Mouse (Mus musculus): ENCODE measurements at regions not wholly inside any gene's neighbourhood (a gene's known extent, or its start where the extent isn't known, plus 50 kb on each side); places are given as distances from the start of the nearest gene placed in this dataset.

DNA sequence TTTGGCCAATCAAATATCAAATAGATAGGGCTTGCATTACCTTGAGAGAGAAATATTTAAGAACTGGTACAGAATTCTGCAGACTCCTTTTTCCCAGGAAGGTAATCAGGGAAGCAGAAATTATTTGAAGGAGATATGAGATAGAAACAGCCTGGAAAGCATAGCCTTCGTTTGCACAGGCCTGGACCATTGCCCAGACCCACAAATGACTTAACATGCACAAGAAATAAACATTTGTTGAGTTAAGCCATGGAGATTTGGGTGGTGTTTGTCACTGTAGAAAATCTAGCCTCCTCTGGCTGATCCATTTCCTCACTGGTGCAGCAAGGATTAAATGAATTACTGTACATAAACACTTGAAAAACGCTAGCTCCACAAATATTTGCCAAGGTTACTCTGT is 233.5 kb downstream of the Qk start:
- Histone ChIP-seq H3K4me3 (replicated peaks; ENCODE audit: extremely low read depth, low read depth, low read length) (no peak overlapping the region), H3K4me1 (ENCODE audit: control insufficient read depth, insufficient read depth, low read length) (peaks cover 9% of the 10 kb centered on the region)
- no peak for TF ChIP-seq POLR2A (IDR thresholded peaks at IDR 0.05; ENCODE audit: borderline replicate concordance, extremely low read depth, low read depth, low read length)
- no peak for TF ChIP-seq CTCF (IDR thresholded peaks at IDR 0.05; ENCODE audit: insufficient read depth, low read length)
- 3% methylated on average over 2 of the region's 2 CpGs for WGBS
- peak; percentile 35 for DNase-seq

- Histone ChIP-seq H3K4me1 (ENCODE audit: control insufficient read depth, insufficient read depth, low read length) (peaks cover 12% of the 10 kb centered on the region), H3K4me3 (replicated peaks; ENCODE audit: extremely low read depth, low read depth, low read length) (no peak overlapping the region)
- no peak for DNase-seq
- 69% methylated on average over 10 of the region's 10 CpGs for WGBS
- TF ChIP-seq CTCF (IDR thresholded peaks at IDR 0.05; ENCODE audit: insufficient read depth, low read length) = no peak
- no peak for TF ChIP-seq POLR2A (IDR thresholded peaks at IDR 0.05; ENCODE audit: borderline replicate concordance, extremely low read depth, low read depth, low read length)
These were observed 237.9 kb downstream of the Qk start for GRCm38 (mm10) chr17:10081721-10082120.

GRCm38 (mm10) chr17:10079853-10080650 is 239.6 kb downstream of the Qk start:
- no peak for TF ChIP-seq CTCF (IDR thresholded peaks at IDR 0.05; ENCODE audit: insufficient read depth, low read length)
- TF ChIP-seq POLR2A (IDR thresholded peaks at IDR 0.05; ENCODE audit: borderline replicate concordance, extremely low read depth, low read depth, low read length) = no peak
- H3K4me1 ChIP-seq (ENCODE audit: control insufficient read depth, insufficient read depth, low read length) = peaks cover 9% of the 10 kb centered on the region
- H3K4me3 ChIP-seq (replicated peaks; ENCODE audit: extremely low read depth, low read depth, low read length) = no peak overlapping the region
- 61% methylated on average over 15 of the region's 15 CpGs for WGBS
- peak; percentile 28 for DNase-seq

- TF ChIP-seq CTCF (IDR thresholded peaks at IDR 0.05; ENCODE audit: insufficient read depth, low read length) (no peak), POLR2A (IDR thresholded peaks at IDR 0.05; ENCODE audit: borderline replicate concordance, extremely low read depth, low read depth, low read length) (no peak)
- no peak overlapping the region for H3K4me3 ChIP-seq (replicated peaks; ENCODE audit: extremely low read depth, low read depth, low read length)
- 58% methylated on average over 7 of the region's 7 CpGs for WGBS
- no peak for DNase-seq
- peaks cover 9% of the 10 kb centered on the region for H3K4me1 ChIP-seq (ENCODE audit: control insufficient read depth, insufficient read depth, low read length)
These were observed 240.9 kb downstream of the Qk start for GRCm38 (mm10) chr17:10078536-10079319.

- TF ChIP-seq CTCF (IDR thresholded peaks at IDR 0.05; ENCODE audit: insufficient read depth, low read length) (no peak), POLR2A (IDR thresholded peaks at IDR 0.05; ENCODE audit: borderline replicate concordance, extremely low read depth, low read depth, low read length) (no peak)
- Histone ChIP-seq H3K4me3 (replicated peaks; ENCODE audit: extremely low read depth, low read depth, low read length) (no peak overlapping the region), H3K4me1 (ENCODE audit: control insufficient read depth, insufficient read depth, low read length) (peaks cover 4% of the 10 kb centered on the region; the same call in 1 of the 2 replicates)
- DNase-seq = no peak
These were observed 246.4 kb downstream of the Qk start for GRCm38 (mm10) chr17:10073301-10073700.

DNA sequence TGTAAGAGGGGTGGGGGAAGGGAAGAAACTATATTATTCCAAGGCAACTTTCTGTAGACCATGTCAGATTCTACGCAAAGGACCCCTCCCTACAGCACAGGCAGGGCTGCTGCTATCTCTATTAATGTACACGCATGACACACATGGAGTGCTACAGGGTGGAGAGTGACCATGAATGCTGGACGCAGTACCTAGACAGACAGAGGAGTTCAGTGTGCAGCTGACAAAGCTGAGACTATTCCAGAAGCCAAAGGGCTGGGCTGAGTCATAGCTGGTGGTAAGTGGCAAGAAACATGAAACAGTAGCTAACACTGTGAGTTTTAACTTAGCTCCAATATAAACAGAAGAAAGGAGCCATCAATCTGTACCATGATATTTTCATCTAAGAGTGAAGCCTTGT is 250.4 kb downstream of the Qk start:
- TF ChIP-seq CTCF (IDR thresholded peaks at IDR 0.05; ENCODE audit: insufficient read depth, low read length) (no peak), POLR2A (IDR thresholded peaks at IDR 0.05; ENCODE audit: borderline replicate concordance, extremely low read depth, low read depth, low read length) (no peak)
- no peak for DNase-seq
- WGBS = 81% methylated on average over 3 of the region's 3 CpGs
- Histone ChIP-seq H3K4me3 (replicated peaks; ENCODE audit: extremely low read depth, low read depth, low read length) (no peak overlapping the region), H3K4me1 (ENCODE audit: control insufficient read depth, insufficient read depth, low read length) (peaks cover 2% of the 10 kb centered on the region; the same call in 1 of the 2 replicates)

GRCm38 (mm10) chr17:10065131-10065530 is 254.5 kb downstream of the Qk start:
- Histone ChIP-seq H3K4me1 (ENCODE audit: control insufficient read depth, insufficient read depth, low read length) (peaks cover 2% of the 10 kb centered on the region; the same call in 1 of the 2 replicates), H3K4me3 (replicated peaks; ENCODE audit: extremely low read depth, low read depth, low read length) (no peak overlapping the region)
- WGBS = 94% methylated on average over 3 of the region's 3 CpGs
- TF ChIP-seq POLR2A (IDR thresholded peaks at IDR 0.05; ENCODE audit: borderline replicate concordance, extremely low read depth, low read depth, low read length) (no peak), CTCF (IDR thresholded peaks at IDR 0.05; ENCODE audit: insufficient read depth, low read length) (no peak)
- no peak for DNase-seq

DNA sequence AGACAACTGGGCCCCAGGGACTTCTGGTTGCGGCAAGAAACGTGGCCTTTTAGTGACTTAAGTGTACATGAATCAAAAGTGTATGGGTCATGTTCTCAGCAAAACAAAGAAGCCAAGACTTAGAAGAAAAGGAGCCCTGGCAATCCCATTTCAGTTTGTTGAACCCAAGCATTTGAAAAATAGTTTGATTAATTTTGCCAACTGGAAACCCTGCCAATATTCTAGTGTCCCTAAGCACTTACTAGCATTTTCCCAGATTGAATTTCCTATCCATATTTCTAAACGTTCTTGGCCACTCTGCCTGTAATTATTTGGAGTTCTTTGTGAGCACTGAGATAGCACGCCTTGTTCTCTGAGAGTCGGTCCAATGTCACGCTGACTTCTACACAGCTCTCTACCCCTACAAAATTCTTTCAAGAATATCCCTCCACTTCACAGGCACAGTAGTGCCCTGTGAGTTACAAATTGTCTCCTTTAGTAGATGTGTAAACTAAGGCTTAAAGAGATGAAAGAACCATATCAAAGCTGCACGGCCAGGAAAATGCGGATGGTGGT is 257.0 kb downstream of the Qk start:
- 65% methylated on average over 8 of the region's 8 CpGs for WGBS
- DNase-seq = no peak
- Histone ChIP-seq H3K4me1 (ENCODE audit: control insufficient read depth, insufficient read depth, low read length) (no peaks in the 10 kb centered on the region; the same call in 1 of the 2 replicates), H3K4me3 (replicated peaks; ENCODE audit: extremely low read depth, low read depth, low read length) (no peak overlapping the region)
- TF ChIP-seq POLR2A (IDR thresholded peaks at IDR 0.05; ENCODE audit: borderline replicate concordance, extremely low read depth, low read depth, low read length) (no peak), CTCF (IDR thresholded peaks at IDR 0.05; ENCODE audit: insufficient read depth, low read length) (no peak)

DNA sequence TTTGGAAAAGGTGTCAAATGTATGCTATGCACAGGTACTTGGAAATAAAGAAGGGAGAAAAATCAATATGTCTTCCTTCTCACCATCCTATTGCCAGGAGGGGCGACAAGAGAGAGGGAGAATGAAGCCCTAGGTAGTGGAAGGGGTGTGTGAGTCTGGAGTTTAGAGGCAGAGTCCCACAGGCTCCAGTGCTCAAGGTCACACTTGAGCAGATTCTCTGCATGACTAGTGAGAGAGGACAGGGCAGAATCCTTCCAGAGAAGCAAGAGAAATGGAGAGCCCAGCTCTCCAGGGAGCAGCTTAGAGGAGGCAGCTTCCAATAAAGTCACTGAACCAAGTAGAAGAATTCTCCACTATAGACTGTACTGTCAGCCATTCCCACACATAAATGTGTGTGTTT is 261.9 kb downstream of the Qk start:
- no peaks in the 10 kb centered on the region; the same call in 1 of the 2 replicates for H3K4me1 ChIP-seq (ENCODE audit: control insufficient read depth, insufficient read depth, low read length)
- DNase-seq = no peak
- TF ChIP-seq CTCF (IDR thresholded peaks at IDR 0.05; ENCODE audit: insufficient read depth, low read length) (no peak), POLR2A (IDR thresholded peaks at IDR 0.05; ENCODE audit: borderline replicate concordance, extremely low read depth, low read depth, low read length) (no peak)
- H3K4me3 ChIP-seq (replicated peaks; ENCODE audit: extremely low read depth, low read depth, low read length) = no peak overlapping the region
- WGBS = 83% methylated on average over 1 of the region's 1 CpGs

Measured in lung, adult 2 months (tissue).